Mouse (Mus musculus): ENCODE results near the gene Zfp691. TPM values are rescaled to one million over a fixed set of nuclear protein-coding genes. Genes with fewer than 3 reads are reported as not detected.

Zfp691 gene
- 4.4 and 4.8 TPM in 2 replicates for polyA plus RNA-seq (2015; fragmentation: Nextera tagmentation; extraction: Ambion mirVana)

DNA sequence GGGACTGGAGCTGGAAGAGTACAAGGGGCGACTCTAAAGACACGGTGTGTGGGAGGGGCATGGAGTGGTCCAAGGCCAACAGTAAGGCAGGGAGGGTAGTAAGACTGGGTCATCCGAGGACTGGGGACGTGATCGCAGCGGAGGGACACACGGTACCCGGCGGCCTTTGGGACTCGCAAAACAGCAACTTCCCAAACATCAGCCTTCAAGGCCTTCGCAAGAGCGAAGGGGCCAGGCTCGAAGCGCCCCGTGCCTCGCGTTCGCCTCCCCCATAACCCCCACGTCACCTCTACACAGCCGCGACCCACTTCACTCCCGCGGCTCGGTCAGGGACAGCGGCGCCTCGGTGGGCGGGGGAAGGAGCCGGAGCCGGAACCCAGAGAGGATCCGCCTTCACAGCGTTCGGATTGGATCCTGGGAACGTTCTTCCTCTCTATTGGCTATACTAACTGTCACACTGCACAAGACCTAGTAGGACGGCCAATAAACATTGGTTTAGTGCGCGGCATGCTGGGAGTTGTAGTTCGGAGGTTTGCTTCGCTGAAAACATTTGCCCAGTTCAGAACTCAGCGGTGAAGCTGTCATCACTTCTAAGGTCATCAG, at the start of gene Zfp691:
Zfp691 (minus strand) TSS at position 345 of the 603 bp plus-strand sequence.
- H3K9me3 ChIP-seq (replicated peaks): no peaks in the 10 kb centered on the region
- WGBS: under 1% methylated on average over 40 of the region's 40 CpGs
- H3K4me1 ChIP-seq: peaks cover 16% of the 10 kb centered on the region
- peak within 1 kb of the TSS; percentile 87 for H3K9ac ChIP-seq (replicated peaks)
- peak within 1 kb of the TSS; percentile 83 for H3K4me3 ChIP-seq (replicated peaks)
- peak within 1 kb of the TSS; percentile 80 for H3K27ac ChIP-seq (replicated peaks)
- ATAC-seq (ENCODE audit: low FRiP score): peak; percentile 100
- H3K36me3 ChIP-seq: peaks cover 15% of the 10 kb centered on the region
- no peaks in the 10 kb centered on the region for H3K27me3 ChIP-seq (replicated peaks)
- peak within 1 kb of the TSS; percentile 80 for H3K4me2 ChIP-seq

DNA sequence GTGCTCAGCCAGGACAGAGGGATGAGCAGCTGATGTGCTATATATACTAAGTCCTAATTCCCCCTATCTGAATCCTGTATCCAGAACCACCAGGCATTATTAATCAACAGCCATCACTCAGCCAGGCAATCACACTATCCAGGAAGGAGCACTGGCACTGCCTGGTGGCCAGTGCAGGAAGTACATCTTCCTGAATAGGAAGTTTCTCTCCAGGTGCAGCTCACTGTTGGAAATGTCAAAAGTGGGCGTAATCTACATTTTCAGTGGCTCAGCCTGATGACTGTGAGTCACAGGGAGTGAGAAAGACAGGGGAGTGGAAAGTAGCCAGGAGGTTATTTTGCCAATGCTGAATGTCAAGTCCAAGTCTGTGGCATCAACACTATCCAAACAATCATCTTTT, 49.7 kb upstream of the Zfp691 start:
- H3K9me3 ChIP-seq (replicated peaks): no peaks in the 10 kb centered on the region

DNA sequence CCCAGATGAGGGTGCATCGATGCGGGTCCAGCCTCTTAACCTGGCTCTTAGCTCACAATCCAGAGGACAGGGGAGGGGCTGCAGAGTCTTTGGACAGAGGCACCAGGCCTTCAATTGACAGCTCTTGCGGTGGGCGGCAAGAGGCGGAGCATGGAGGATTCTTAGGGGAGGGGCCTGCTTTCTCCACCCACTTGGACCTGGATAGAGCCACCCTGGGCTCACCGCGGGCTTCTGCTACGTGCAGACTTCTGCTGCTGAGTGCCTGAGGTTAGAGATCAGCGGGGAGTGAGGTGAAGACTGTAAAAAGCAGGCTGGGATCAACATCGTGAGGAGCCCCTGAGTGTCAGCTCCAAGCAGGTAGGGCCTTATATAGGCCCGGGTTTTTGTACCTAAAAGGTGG, 44.2 kb upstream of the Zfp691 start, which contains the start of gene Tmem269:
Tmem269 (minus strand) TSS at position 49 of the 400 bp plus-strand sequence.
- ATAC-seq (ENCODE audit: low FRiP score): no peak
- Histone ChIP-seq H3K9me3 (replicated peaks) (no peaks in the 10 kb centered on the region), H3K4me1 (no peaks in the 10 kb centered on the region; the same call in 1 of the 2 replicates), H3K4me2 (no peak within 1 kb of the TSS), H3K27me3 (replicated peaks) (0 out of 2 replicates have a peak, but pooled peaks cover 3% of the 10 kb centered on the region), H3K36me3 (no peaks in the 10 kb centered on the region), H3K9ac (replicated peaks) (no peak within 1 kb of the TSS), H3K27ac (replicated peaks) (no peak within 1 kb of the TSS), H3K4me3 (replicated peaks) (no peak within 1 kb of the TSS)
- WGBS: 12% methylated on average over 11 of the region's 11 CpGs

More for the DNA sequence above, 49.7 kb upstream of the Zfp691 start:
- WGBS: 88% methylated on average over 1 of the region's 1 CpGs
- Histone ChIP-seq H3K27me3 (replicated peaks) (0 out of 2 replicates have a peak, but pooled peaks cover 3% of the 10 kb centered on the region), H3K4me3 (replicated peaks) (no peak overlapping the region), H3K4me2 (no peak overlapping the region), H3K9ac (replicated peaks) (no peak overlapping the region), H3K27ac (replicated peaks) (no peak overlapping the region), H3K4me1 (no peaks in the 10 kb centered on the region), H3K36me3 (peaks cover 38% of the 10 kb centered on the region)
- no peak for ATAC-seq (ENCODE audit: low FRiP score)

DNA sequence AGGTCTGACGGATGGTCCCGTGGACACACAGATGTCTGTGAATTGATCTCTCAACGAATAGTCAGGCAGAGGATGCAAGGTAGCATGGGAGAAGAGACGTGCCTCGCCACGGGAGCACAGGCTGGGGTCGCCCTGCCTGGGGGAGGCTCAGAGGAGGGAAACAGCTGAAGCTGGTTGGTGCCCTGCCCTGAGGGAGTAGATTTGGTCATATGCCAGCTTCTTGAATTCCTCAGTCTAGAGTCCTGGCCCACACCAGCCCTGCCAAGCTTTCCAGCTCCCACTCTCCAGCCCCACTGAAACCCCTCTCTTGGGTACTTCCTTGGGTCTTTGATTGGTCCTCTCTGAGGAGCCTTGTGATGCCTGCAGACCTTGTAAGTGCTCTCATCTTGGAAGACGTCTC, 42.7 kb upstream of the Zfp691 start:
- H3K27me3 ChIP-seq (replicated peaks): 0 out of 2 replicates have a peak, but pooled peaks cover 3% of the 10 kb centered on the region
- ATAC-seq (ENCODE audit: low FRiP score): no peak
- H3K9me3 ChIP-seq (replicated peaks): no peaks in the 10 kb centered on the region
- no peak overlapping the region for H3K27ac ChIP-seq (replicated peaks)
- no peaks in the 10 kb centered on the region; the same call in 1 of the 2 replicates for H3K4me1 ChIP-seq
- WGBS: 74% methylated on average over 8 of the region's 8 CpGs
- H3K4me2 ChIP-seq: no peak overlapping the region
- no peak overlapping the region for H3K9ac ChIP-seq (replicated peaks)
- no peaks in the 10 kb centered on the region for H3K36me3 ChIP-seq
- H3K4me3 ChIP-seq (replicated peaks): no peak overlapping the region

DNA sequence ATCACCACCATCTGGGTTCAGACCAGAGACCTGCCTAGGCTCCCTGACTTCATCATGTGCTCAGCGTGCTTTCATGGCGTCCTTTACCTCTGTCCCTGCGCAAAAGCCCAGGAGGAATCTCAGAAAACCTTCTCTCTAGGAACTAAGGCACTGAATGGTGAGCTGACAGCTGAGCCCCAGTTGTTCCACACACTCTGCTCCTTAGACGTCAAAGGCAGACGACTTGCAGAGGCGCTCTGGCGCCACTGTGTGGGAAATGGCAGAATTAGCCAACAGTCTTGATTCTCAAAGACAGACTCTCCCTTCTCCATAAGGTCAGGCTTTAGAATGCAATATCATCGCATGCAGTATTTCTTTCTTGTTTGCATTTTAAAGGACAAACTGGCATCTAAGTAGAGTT, 30.7 kb upstream of the Zfp691 start:
- Histone ChIP-seq H3K27ac (replicated peaks) (no peak overlapping the region), H3K9me3 (replicated peaks) (no peaks in the 10 kb centered on the region), H3K4me3 (replicated peaks) (no peak overlapping the region), H3K4me1 (no peaks in the 10 kb centered on the region), H3K36me3 (peaks cover 14% of the 10 kb centered on the region), H3K4me2 (no peak overlapping the region), H3K9ac (replicated peaks) (peak overlapping the region; percentile 20; the same call in 1 of the 2 replicates), H3K27me3 (replicated peaks) (no peaks in the 10 kb centered on the region)
- peak; percentile 71 for ATAC-seq (ENCODE audit: low FRiP score)
- 16% methylated on average over 8 of the region's 8 CpGs for WGBS

DNA sequence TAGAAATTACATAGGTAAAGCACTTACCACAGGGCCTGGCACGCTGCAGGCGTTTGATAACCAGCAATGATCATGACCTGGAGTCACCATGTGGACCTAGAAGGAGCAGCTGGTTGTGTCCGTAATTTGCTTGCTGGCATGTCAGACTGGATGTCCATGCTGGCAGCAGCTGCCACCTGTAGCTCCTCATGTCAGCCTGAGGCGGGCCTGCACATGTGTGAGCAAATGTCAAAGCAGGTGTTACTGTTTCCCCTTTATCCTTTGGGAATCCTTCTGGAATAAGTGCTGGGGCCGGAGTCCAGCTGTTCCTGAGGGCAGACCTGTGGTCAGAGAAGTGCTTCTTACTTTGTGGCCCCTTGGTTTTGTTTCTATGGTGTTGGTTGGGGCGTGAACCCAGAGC, 24.1 kb upstream of the Zfp691 start:
- Histone ChIP-seq H3K27ac (replicated peaks) (no peak overlapping the region), H3K4me3 (replicated peaks) (no peak overlapping the region), H3K9ac (replicated peaks) (no peak overlapping the region), H3K4me1 (peaks cover 27% of the 10 kb centered on the region), H3K9me3 (replicated peaks) (no peaks in the 10 kb centered on the region), H3K36me3 (peaks cover 14% of the 10 kb centered on the region), H3K4me2 (peak overlapping the region; percentile 69), H3K27me3 (replicated peaks) (no peaks in the 10 kb centered on the region)
- no peak for ATAC-seq (ENCODE audit: low FRiP score)
- 80% methylated on average over 6 of the region's 6 CpGs for WGBS

DNA sequence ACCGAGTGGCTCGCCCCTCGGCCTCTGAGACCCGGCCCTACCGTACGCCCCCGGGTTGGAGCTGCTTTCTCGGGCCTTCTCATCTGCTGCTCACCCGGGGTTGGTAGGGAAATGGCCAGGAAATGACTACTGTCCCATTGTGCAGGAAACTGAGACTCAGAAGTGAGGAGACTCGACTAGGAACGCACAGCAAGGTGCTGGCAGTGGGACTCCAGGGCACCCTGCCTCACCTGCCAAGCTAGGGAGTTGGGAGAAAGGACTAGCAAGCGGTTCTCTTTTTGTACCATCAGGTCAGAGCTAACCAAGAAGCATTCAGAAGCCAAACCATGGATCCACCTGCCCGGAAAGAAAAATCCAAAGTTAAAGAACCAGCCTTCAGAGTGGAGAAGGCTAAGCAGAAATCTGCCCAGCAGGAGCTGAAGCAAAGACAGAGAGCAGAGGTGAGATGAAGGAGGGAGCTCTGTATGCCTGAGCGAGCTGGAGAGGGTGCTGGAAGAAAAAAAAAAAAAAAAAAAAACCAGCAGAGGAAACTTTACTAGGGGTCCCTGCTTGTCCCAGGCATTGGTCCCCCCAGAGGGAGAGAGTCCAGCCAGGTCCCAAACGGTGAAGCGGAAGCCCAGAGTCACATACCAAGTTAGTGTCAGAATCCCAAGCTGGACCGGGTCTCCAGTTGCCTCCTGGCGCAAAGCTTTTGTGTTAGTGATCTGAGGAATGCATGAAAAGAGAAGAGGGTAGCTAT, 21.8 kb upstream of the Zfp691 start:
- peak overlapping the region; percentile 69 for H3K4me2 ChIP-seq
- no peaks in the 10 kb centered on the region for H3K9me3 ChIP-seq (replicated peaks)
- H3K9ac ChIP-seq (replicated peaks): peak overlapping the region; percentile 69
- peak overlapping the region; percentile 79 for H3K27ac ChIP-seq (replicated peaks)
- H3K4me3 ChIP-seq (replicated peaks): peak overlapping the region; percentile 62
- no peaks in the 10 kb centered on the region for H3K27me3 ChIP-seq (replicated peaks)
- peak; percentile 21 for ATAC-seq (ENCODE audit: low FRiP score)
- peaks cover 27% of the 10 kb centered on the region for H3K4me1 ChIP-seq
- 6% methylated on average over 18 of the region's 18 CpGs for WGBS
- H3K36me3 ChIP-seq: peaks cover 3% of the 10 kb centered on the region

DNA sequence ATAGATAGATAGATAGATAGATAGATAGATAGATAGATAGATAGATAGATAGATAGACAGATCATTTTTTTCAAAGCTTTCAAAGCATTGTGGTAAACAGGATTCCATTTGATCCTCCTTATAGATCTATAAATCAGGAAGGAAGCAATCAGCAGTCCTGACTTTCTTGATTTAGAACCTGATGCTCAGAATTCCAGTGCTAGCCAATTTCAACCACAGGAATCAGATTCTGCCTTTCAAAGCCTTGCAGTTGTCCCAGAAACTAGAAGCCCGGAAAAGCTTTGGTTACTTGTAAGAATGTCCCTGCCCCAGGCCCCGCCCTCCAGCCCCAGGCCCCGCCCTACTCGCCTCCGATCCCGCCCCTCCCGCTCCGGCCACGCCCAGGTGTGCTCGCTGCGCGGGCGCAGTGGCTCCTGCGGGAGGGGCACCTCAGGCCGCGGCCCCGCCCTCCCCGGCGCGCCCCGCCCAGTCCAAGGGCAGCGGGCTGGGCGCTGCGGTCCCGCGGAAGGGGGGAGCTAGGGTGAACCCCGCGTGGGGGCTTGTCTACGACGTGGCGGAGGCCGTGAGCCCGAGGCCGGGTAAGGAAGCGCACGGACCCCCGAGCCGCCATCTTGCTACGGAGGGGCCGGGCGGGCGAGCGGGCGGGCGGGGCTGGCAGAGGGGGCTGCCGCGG, 21.1 kb upstream of the Zfp691 start, which contains the start of gene Svbp:
Svbp (plus strand) TSS at position 398 of the 673 bp plus-strand sequence.
- H3K9ac ChIP-seq (replicated peaks): peak within 1 kb of the TSS; percentile 69
- no peaks in the 10 kb centered on the region for H3K36me3 ChIP-seq
- peak within 1 kb of the TSS; percentile 79 for H3K27ac ChIP-seq (replicated peaks)
- H3K4me1 ChIP-seq: peaks cover 27% of the 10 kb centered on the region
- H3K9me3 ChIP-seq (replicated peaks): no peaks in the 10 kb centered on the region
- peak within 1 kb of the TSS; percentile 62 for H3K4me3 ChIP-seq (replicated peaks)
- peak within 1 kb of the TSS; percentile 69 for H3K4me2 ChIP-seq
- WGBS: under 1% methylated on average over 41 of the region's 47 CpGs
- no peaks in the 10 kb centered on the region for H3K27me3 ChIP-seq (replicated peaks)
- ATAC-seq (ENCODE audit: low FRiP score): peak; percentile 91

DNA sequence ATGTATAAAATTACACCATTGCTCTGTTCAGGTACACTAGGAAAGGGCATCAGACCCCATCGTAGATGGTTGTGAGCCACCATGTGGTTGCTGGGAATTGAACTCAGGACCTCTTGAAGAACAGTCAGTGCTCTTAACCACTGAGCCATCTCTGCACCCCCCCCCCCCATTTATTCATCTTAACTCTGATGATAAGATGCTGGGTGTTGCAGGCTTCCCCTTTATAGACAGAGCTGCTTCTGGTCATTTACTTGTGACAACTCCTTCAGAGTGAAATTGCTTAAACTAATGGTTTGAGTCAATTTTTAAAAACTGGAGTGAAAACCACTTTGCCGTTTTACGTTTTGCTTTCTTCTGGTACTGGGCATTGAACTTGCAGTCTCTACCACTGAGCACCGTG, 18.8 kb upstream of the Zfp691 start:
- no peaks in the 10 kb centered on the region for H3K36me3 ChIP-seq
- H3K4me2 ChIP-seq: no peak overlapping the region
- H3K27me3 ChIP-seq (replicated peaks): no peaks in the 10 kb centered on the region
- no peak for ATAC-seq (ENCODE audit: low FRiP score)
- no peaks in the 10 kb centered on the region for H3K9me3 ChIP-seq (replicated peaks)
- H3K9ac ChIP-seq (replicated peaks): no peak overlapping the region
- peaks cover 18% of the 10 kb centered on the region for H3K4me1 ChIP-seq
- no peak overlapping the region for H3K4me3 ChIP-seq (replicated peaks)
- 82% methylated on average over 4 of the region's 4 CpGs for WGBS
- H3K27ac ChIP-seq (replicated peaks): no peak overlapping the region

DNA sequence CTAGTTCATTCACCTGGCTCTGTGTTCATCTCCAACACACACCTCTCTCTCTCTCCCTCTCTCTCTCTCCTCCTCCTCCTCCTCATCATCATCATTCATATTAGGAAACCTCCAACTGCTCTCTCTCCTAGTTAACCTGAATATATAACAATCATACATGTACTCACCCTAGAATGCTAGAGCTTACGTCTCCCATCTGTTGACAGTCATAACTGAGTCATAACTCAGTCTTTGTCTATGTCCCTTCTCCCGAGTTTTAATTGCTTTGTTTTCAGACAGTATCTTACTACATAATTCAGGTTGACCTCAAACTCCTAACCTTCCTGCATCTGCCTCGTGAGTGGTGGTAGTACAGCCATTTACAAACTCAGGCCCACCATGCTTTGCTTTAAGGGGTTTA, 17.3 kb upstream of the Zfp691 start:
- 66% methylated on average over 3 of the region's 3 CpGs for WGBS
- no peak for ATAC-seq (ENCODE audit: low FRiP score)
- Histone ChIP-seq H3K4me3 (replicated peaks) (no peak overlapping the region), H3K9me3 (replicated peaks) (no peaks in the 10 kb centered on the region), H3K27ac (replicated peaks) (no peak overlapping the region), H3K36me3 (no peaks in the 10 kb centered on the region), H3K4me1 (peaks cover 5% of the 10 kb centered on the region; the same call in 1 of the 2 replicates), H3K9ac (replicated peaks) (no peak overlapping the region), H3K4me2 (no peak overlapping the region), H3K27me3 (replicated peaks) (no peaks in the 10 kb centered on the region)

DNA sequence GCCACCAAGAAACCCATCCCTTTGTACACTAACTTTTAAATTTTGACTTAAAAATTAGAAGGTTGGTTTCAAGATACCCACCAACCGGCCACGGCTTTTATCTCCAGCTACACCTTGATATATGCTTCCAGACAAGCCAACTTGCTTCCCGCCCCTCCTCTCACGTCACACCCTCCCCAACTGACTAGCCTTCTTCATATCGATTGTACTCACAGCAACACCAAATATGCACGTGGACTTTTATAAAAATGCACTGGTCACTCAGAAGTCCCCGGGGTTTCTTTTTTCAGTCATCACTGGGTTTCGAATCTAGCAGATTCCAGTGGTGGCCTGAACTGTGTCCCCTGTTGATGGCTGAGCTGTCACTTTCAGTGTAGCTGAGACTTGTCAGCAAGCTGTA, 16.6 kb upstream of the Zfp691 start:
- no peak for ATAC-seq (ENCODE audit: low FRiP score)
- WGBS: 89% methylated on average over 8 of the region's 8 CpGs
- Histone ChIP-seq H3K4me3 (replicated peaks) (no peak overlapping the region), H3K4me2 (no peak overlapping the region), H3K36me3 (no peaks in the 10 kb centered on the region), H3K9ac (replicated peaks) (no peak overlapping the region), H3K27ac (replicated peaks) (no peak overlapping the region), H3K4me1 (no peaks in the 10 kb centered on the region), H3K9me3 (replicated peaks) (no peaks in the 10 kb centered on the region), H3K27me3 (replicated peaks) (no peaks in the 10 kb centered on the region)
